Mouse (Mus musculus): ENCODE data around the gene Pfdn2. TPM values are rescaled to one million over a fixed set of nuclear protein-coding genes. Genes with fewer than 3 reads are reported as not detected.

Pfdn2 gene
- total and polyA plus RNA-seq, 2 experiments = 13.1 to 26.6 TPM

DNA sequence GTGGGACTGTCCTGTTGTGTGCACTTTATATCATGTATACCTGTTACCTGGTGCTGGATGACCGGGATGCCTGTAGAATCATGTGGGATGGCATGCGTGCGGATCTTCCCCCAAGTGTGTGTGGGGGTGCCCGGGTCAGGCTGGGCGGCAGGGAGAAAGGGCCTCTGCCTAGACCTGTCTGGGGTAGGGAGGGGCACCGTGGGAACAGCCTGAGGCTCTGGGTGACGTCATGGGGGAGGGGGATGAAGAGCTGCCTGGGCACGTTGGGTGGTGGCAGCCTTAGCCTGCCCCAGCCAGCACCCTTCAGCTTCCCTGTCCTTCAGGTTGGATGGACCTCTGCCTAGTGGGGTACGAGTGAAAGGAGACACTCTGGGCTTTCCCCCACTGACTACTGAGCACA is 38.9 kb downstream of the Pfdn2 start:
- Histone ChIP-seq H3K79me2 (ENCODE audit: control insufficient read depth, insufficient read depth, low read length) (no peaks in the 10 kb centered on the region), H3K4me3 (ENCODE audit: insufficient read depth, low read depth, low read length) (no peak overlapping the region), H3K36me3 (ENCODE audit: control insufficient read depth, insufficient read depth, low read length) (no peaks in the 10 kb centered on the region), H3K4me1 (ENCODE audit: control insufficient read depth, insufficient read depth, low read length) (no peaks in the 10 kb centered on the region), H3K27me3 (ENCODE audit: control insufficient read depth, insufficient read depth, low read length) (no peaks in the 10 kb centered on the region), H3K9ac (ENCODE audit: low read depth, low read length) (no peak overlapping the region), H3K27ac (replicated peaks; ENCODE audit: insufficient read depth, low read depth, low read length) (no peak overlapping the region)
- 69% methylated on average over 9 of the region's 9 CpGs for WGBS
- no peak for DNase-seq (ENCODE audit: extremely low read depth, low read depth, low spot score)
- TF ChIP-seq CTCF (IDR thresholded peaks at IDR 0.05; ENCODE audit: low read depth, low read length) = no peak

DNA sequence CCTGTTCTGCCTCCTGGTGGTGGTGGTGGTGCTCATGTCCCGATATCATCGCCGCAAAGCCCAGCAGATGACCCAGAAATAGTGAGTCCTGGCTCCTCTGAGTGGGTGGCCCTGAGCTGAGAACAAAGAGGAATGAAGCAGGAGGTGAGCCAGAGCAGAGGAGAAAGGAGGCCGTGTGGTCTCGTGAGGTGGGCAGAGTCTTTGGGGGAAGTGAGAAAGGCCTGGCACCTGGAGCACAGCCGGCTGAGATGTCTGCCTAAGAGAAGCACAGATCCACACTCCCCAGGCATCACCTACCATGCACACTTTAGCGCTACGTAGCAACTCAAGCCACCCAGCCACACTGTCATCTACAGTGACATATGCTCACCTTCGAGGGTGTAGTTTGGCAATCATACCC is 39.7 kb downstream of the Pfdn2 start:
- DNase-seq (ENCODE audit: extremely low read depth, low read depth, low spot score) = no peak
- Histone ChIP-seq H3K4me3 (ENCODE audit: insufficient read depth, low read depth, low read length) (no peak overlapping the region), H3K27me3 (ENCODE audit: control insufficient read depth, insufficient read depth, low read length) (no peaks in the 10 kb centered on the region), H3K36me3 (ENCODE audit: control insufficient read depth, insufficient read depth, low read length) (no peaks in the 10 kb centered on the region), H3K4me1 (ENCODE audit: control insufficient read depth, insufficient read depth, low read length) (no peaks in the 10 kb centered on the region), H3K27ac (replicated peaks; ENCODE audit: insufficient read depth, low read depth, low read length) (no peak overlapping the region), H3K9ac (ENCODE audit: low read depth, low read length) (no peak overlapping the region), H3K79me2 (ENCODE audit: control insufficient read depth, insufficient read depth, low read length) (no peaks in the 10 kb centered on the region)
- 73% methylated on average over 9 of the region's 9 CpGs for WGBS
- TF ChIP-seq POLR2A (IDR thresholded peaks at IDR 0.05; ENCODE audit: extremely low read depth, insufficient read depth, low read length) = no peak
- no peak for TF ChIP-seq CTCF (IDR thresholded peaks at IDR 0.05; ENCODE audit: low read depth, low read length)

DNA sequence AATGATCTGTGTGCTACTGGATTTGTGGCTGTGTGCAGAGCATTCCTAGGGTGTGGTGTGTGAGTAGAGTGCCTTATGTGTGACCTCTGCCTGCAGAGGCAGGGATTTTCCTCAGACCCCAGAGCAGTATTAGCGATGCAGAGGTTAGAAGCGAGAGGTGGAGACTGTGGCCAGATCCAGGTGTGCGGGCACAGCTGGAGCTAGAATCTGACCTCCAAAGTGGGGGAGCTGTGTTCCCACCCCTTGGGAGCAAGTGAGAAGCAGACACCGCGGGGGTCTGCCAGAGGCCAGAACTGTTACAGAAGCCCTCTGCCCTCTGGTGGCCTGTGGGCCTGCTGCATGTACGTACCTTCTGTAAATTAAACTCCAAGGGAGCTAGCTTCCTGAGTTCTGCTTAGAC is 41.6 kb downstream of the Pfdn2 start:
- Histone ChIP-seq H3K27ac (replicated peaks; ENCODE audit: insufficient read depth, low read depth, low read length) (no peak overlapping the region), H3K9ac (ENCODE audit: low read depth, low read length) (no peak overlapping the region), H3K79me2 (ENCODE audit: control insufficient read depth, insufficient read depth, low read length) (no peaks in the 10 kb centered on the region), H3K36me3 (ENCODE audit: control insufficient read depth, insufficient read depth, low read length) (no peaks in the 10 kb centered on the region), H3K27me3 (ENCODE audit: control insufficient read depth, insufficient read depth, low read length) (no peaks in the 10 kb centered on the region), H3K4me1 (ENCODE audit: control insufficient read depth, insufficient read depth, low read length) (no peaks in the 10 kb centered on the region), H3K4me3 (ENCODE audit: insufficient read depth, low read depth, low read length) (no peak overlapping the region)
- TF ChIP-seq POLR2A (IDR thresholded peaks at IDR 0.05; ENCODE audit: extremely low read depth, insufficient read depth, low read length) (no peak), CTCF (IDR thresholded peaks at IDR 0.05; ENCODE audit: low read depth, low read length) (peak; percentile 20; the same call in 1 of the 2 replicates)
- DNase-seq (ENCODE audit: extremely low read depth, low read depth, low spot score) = no peak
- WGBS = 72% methylated on average over 6 of the region's 6 CpGs

DNA sequence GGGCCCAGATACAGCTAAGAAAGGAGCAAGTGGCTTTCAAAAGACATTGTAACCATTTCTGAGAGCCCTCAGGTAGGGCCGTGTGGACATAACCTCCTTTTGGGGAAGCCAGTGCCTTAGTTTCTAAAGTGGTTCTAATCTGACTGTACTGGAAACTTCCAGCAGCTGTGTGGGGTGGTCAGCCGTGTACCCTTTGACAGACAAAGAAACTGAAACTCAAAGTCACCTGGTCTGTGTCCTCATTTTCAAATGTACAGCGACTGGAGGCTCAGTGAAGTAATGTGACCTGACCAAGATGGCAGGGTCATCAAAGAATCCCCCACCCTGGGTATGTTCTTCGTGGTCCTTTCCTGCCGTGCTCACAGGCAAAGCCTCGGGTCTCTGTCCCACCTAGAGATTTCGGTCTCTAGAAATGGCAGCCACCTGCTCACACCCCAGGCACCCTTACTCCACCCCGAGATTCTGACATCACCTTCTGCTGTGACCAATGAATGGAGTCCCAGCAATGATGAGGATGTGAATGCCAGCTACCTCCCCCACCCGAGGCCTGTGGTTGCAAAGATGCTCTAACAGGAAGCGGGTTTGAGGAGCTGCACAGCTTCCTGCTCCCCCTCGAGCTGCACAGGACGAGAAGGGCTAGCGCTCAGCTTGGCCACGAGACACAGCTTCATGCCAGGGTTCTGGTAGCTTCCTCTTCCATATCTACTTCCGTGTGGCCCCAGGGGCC is 43.1 kb downstream of the Pfdn2 start, which contains the start of gene Arhgap30:
Arhgap30 (plus strand) TSS at position 579 of the 727 bp plus-strand sequence.
- WGBS = 75% methylated on average over 15 of the region's 15 CpGs
- H3K27me3 ChIP-seq (ENCODE audit: control insufficient read depth, insufficient read depth, low read length) = no peaks in the 10 kb centered on the region
- H3K36me3 ChIP-seq (ENCODE audit: control insufficient read depth, insufficient read depth, low read length) = no peaks in the 10 kb centered on the region
- H3K27ac ChIP-seq (replicated peaks; ENCODE audit: insufficient read depth, low read depth, low read length) = peak within 1 kb of the TSS; percentile 35
- no peaks in the 10 kb centered on the region for H3K79me2 ChIP-seq (ENCODE audit: control insufficient read depth, insufficient read depth, low read length)
- DNase-seq (ENCODE audit: extremely low read depth, low read depth, low spot score) = peak; percentile 48
- peak within 1 kb of the TSS; percentile 57 for H3K9ac ChIP-seq (ENCODE audit: low read depth, low read length)
- TF ChIP-seq POLR2A (IDR thresholded peaks at IDR 0.05; ENCODE audit: extremely low read depth, insufficient read depth, low read length) (no peak), CTCF (IDR thresholded peaks at IDR 0.05; ENCODE audit: low read depth, low read length) (no peak)
- H3K4me1 ChIP-seq (ENCODE audit: control insufficient read depth, insufficient read depth, low read length) = no peaks in the 10 kb centered on the region
- peak within 1 kb of the TSS; percentile 57 for H3K4me3 ChIP-seq (ENCODE audit: insufficient read depth, low read depth, low read length)

DNA sequence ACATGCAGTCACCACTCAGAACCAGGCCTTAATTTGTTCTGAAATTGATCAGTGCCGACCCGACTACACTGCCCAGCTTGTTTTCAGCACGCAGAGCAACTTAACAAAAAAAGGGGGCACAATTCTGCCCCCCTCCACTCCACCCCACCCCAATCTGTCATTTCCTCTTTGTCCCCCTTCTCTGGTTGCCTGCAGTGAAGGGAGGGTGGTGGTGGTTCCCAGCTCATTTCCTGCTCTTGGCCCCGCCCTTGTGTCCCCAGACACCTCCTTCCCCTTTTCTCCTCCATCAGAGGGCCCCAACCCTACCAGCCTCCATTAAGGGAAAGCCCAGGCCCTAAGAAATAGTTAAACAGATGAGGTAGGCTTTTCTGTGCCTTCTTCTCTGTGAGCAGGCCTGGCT is 44.6 kb downstream of the Pfdn2 start:
- TF ChIP-seq POLR2A (IDR thresholded peaks at IDR 0.05; ENCODE audit: extremely low read depth, insufficient read depth, low read length) = no peak
- TF ChIP-seq CTCF (IDR thresholded peaks at IDR 0.05; ENCODE audit: low read depth, low read length) = no peak
- Histone ChIP-seq H3K36me3 (ENCODE audit: control insufficient read depth, insufficient read depth, low read length) (no peaks in the 10 kb centered on the region), H3K79me2 (ENCODE audit: control insufficient read depth, insufficient read depth, low read length) (no peaks in the 10 kb centered on the region), H3K4me3 (ENCODE audit: insufficient read depth, low read depth, low read length) (no peak overlapping the region), H3K4me1 (ENCODE audit: control insufficient read depth, insufficient read depth, low read length) (no peaks in the 10 kb centered on the region), H3K27me3 (ENCODE audit: control insufficient read depth, insufficient read depth, low read length) (no peaks in the 10 kb centered on the region), H3K9ac (ENCODE audit: low read depth, low read length) (no peak overlapping the region; the same call in 1 of the 2 replicates), H3K27ac (replicated peaks; ENCODE audit: insufficient read depth, low read depth, low read length) (peak overlapping the region; percentile 35; the same call in 1 of the 2 replicates)
- 78% methylated on average over 4 of the region's 4 CpGs for WGBS
- peak; percentile 30 for DNase-seq (ENCODE audit: extremely low read depth, low read depth, low spot score)

DNA sequence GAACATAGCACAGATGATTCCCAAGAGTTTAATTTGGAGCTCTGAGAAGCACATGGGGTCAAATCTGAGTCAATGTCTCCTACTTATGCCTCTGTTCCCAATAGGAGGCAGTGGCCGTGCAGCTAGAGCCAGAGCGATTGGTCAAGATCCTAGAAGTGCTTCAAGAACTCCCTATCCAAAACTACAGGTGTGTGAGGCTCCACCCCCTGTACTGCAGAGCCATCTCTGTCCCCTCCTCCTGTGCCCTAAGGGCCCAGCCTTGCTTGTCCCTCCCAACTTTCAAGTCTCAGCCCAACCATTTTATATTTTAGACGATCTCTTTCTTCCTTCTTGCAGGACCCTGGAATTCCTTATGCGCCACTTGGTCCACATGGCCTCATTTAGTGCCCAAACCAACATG is 56.4 kb downstream of the Pfdn2 start:
- Histone ChIP-seq H3K9ac (ENCODE audit: low read depth, low read length) (no peak overlapping the region), H3K27me3 (ENCODE audit: control insufficient read depth, insufficient read depth, low read length) (no peaks in the 10 kb centered on the region)
- WGBS = 81% methylated on average over 4 of the region's 4 CpGs

More for the DNA sequence above, 56.4 kb downstream of the Pfdn2 start:
- no peak overlapping the region for H3K4me3 ChIP-seq (ENCODE audit: insufficient read depth, low read depth, low read length)
- H3K27ac ChIP-seq (replicated peaks; ENCODE audit: insufficient read depth, low read depth, low read length) = no peak overlapping the region
- no peaks in the 10 kb centered on the region for H3K36me3 ChIP-seq (ENCODE audit: control insufficient read depth, insufficient read depth, low read length)
- no peaks in the 10 kb centered on the region for H3K4me1 ChIP-seq (ENCODE audit: control insufficient read depth, insufficient read depth, low read length)
- TF ChIP-seq CTCF (IDR thresholded peaks at IDR 0.05; ENCODE audit: low read depth, low read length) = no peak
- DNase-seq (ENCODE audit: extremely low read depth, low read depth, low spot score) = no peak
- no peaks in the 10 kb centered on the region for H3K79me2 ChIP-seq (ENCODE audit: control insufficient read depth, insufficient read depth, low read length)
